Mouse (Mus musculus) kidney, adult 2 months (tissue): ENCODE measurements around the gene Lrp2. TPM values are rescaled to one million over a fixed set of nuclear protein-coding genes. Genes with fewer than 3 reads are reported as not detected.

Source experiments
- DNase-seq: peaks from one replicate; pipeline ENCODE4 v3.0.0; 2021
- H3K27ac ChIP-seq: fragments of 200-500 bp; 2 replicates; pipeline ENCODE4 v1.5.1; 2012; ENCODE audit warnings: low read depth, low read length, control low read depth, inconsistent platforms; ENCODE audit not compliant: insufficient read depth
- H3K27me3 ChIP-seq: fragments of 200-500 bp; replicated peaks from 2 replicates; pipeline ENCODE4 v1.6.1; 2012; ENCODE audit warnings: mild to moderate bottlenecking, moderate library complexity, low read length, inconsistent platforms; ENCODE audit not compliant: control insufficient read depth, insufficient read depth
- H3K36me3 ChIP-seq: fragments of 200-500 bp; 2 replicates; pipeline ENCODE4 v1.6.1; 2012; ENCODE audit warnings: mild to moderate bottlenecking, moderate library complexity, low read length, inconsistent platforms; ENCODE audit not compliant: control insufficient read depth, insufficient read depth
- H3K4me1 ChIP-seq: fragments of 200-500 bp; 2 replicates; pipeline ENCODE4 v1.6.1; 2011; ENCODE audit warnings: low read length; ENCODE audit not compliant: control insufficient read depth, insufficient read depth
- H3K4me3 ChIP-seq: fragments of 200-500 bp; 2 replicates; pipeline ENCODE4 v1.5.1; 2011; ENCODE audit warnings: mild to moderate bottlenecking, low read depth, low read length, control low read depth; ENCODE audit not compliant: insufficient read depth
- CTCF ChIP-seq: fragments of 200-500 bp; conservative IDR thresholded peaks from 2 replicates; pipeline ENCODE4 v1.5.1; 2011; ENCODE audit warnings: low read depth, mild to moderate bottlenecking, control low read depth, low read length, moderate library complexity, mixed read lengths; ENCODE audit not compliant: insufficient read depth, insufficient read length
- POLR2A ChIP-seq: fragments of 200-500 bp; IDR thresholded peaks from one replicate; pipeline ENCODE4 v1.6.1; 2011; ENCODE audit warnings: low read depth, low read length, control low read depth
- WGBS: fragments of 180-500 bp; shearing (Covaris S2); methylation state at CpG from one replicate; pipeline ENCODE4 v1.1.7; 2018; 5-methylcytosine and 5-hydroxymethylcytosine counted together
- polyA plus RNA-seq: library from polyadenylated mRNA; depleted of rRNA; stranded (reverse); fragments of >200 nt; gene quantifications from 2 replicates; pipeline ENCODE4 v1.2.3, GENCODE M21; 2012; rRNA removed

Lrp2 gene
- polyA plus RNA-seq, 1 experiment = 283 TPM

- TF ChIP-seq CTCF (no peak), POLR2A (no peak)
- Histone ChIP-seq H3K27ac (no peak overlapping the region), H3K27me3 (no peaks in the 10 kb centered on the region), H3K4me3 (no peak overlapping the region), H3K36me3 (no peaks in the 10 kb centered on the region), H3K4me1 (no peaks in the 10 kb centered on the region)
- WGBS = 52% methylated on average over 1 of the region's 1 CpGs
- no peak for DNase-seq
Measured at GRCm38 (mm10) chr2:69379801-69380200, 206.1 kb downstream of the Lrp2 start.

GRCm38 (mm10) chr2:69376780-69377179 is 209.1 kb downstream of the Lrp2 start:
- H3K27ac ChIP-seq = no peak overlapping the region
- H3K4me1 ChIP-seq = no peaks in the 10 kb centered on the region
- H3K27me3 ChIP-seq = no peaks in the 10 kb centered on the region
- no peak for DNase-seq
- no peak for TF ChIP-seq POLR2A
- no peak for TF ChIP-seq CTCF
- no peak overlapping the region for H3K4me3 ChIP-seq
- 81% methylated on average over 2 of the region's 2 CpGs for WGBS
- H3K36me3 ChIP-seq = no peaks in the 10 kb centered on the region

Other genes starting within 250 kb of the Lrp2 start
- not detected in 2 replicates for gene Abcb11, start 243.4 kb downstream of the Lrp2 start, polyA plus RNA-seq
- 0.15 and 0.20 TPM in 2 replicates for gene Dhrs9, start 205.6 kb downstream of the Lrp2 start, polyA plus RNA-seq
- gene Bbs5, start 61.1 kb upstream of the Lrp2 start, polyA plus RNA-seq = 1.3 and 1.7 TPM in 2 replicates
- 0.08 and 1.8 TPM in 2 replicates for gene Klhl41, start 84.1 kb upstream of the Lrp2 start, polyA plus RNA-seq
- 9.3 and 11.2 TPM in 2 replicates for gene Fastkd1, start 127.5 kb upstream of the Lrp2 start, polyA plus RNA-seq
- gene Ppig, start 136.5 kb upstream of the Lrp2 start, polyA plus RNA-seq = 2.9 and 3.6 TPM in 2 replicates
- gene Ccdc173, start 203.5 kb upstream of the Lrp2 start, polyA plus RNA-seq = 0.20 and 0.37 TPM in 2 replicates
- 24.3 and 50.8 TPM in 2 replicates for gene Phospho2, start 203.6 kb upstream of the Lrp2 start, polyA plus RNA-seq
- gene Klhl23, start 235.9 kb upstream of the Lrp2 start, polyA plus RNA-seq = 0.57 and 1.1 TPM in 2 replicates